Mouse (Mus musculus) myocyte (in vitro differentiated cells): ENCODE results near the gene Scn4a. TPM values are rescaled to one million over a fixed set of nuclear protein-coding genes. Genes with fewer than 3 reads are reported as not detected.
A peak's percentile ranks its signal among the peaks of the same experiment; 100 is the strongest.

ENCODE experiments used
- H3K27me3 ChIP-seq: one replicate; pipeline ENCODE4 v1.6.1; 2011; ENCODE audit not compliant: control insufficient read depth, insufficient read depth, insufficient read length
- H3K36me3 ChIP-seq: one replicate; pipeline ENCODE4 v1.6.1; 2011; ENCODE audit not compliant: control insufficient read depth, insufficient read depth
- H3K4me2 ChIP-seq: one replicate; pipeline ENCODE4 v1.6.1; 2011; ENCODE audit warnings: low read depth, control low read depth
- H3K4me3 ChIP-seq: one replicate; pipeline ENCODE4 v1.5.1; 2011; ENCODE audit warnings: mild to moderate bottlenecking, control low read depth, moderate library complexity
- H3K79me2 ChIP-seq: one replicate; pipeline ENCODE4 v1.6.1; 2011; ENCODE audit not compliant: control insufficient read depth, insufficient read depth
- H3ac ChIP-seq: one replicate; pipeline ENCODE4 v1.6.1; 2011; ENCODE audit not compliant: control insufficient read depth, insufficient read length
- CEBPB ChIP-seq: IDR thresholded peaks from 2 replicates; pipeline ENCODE4 v1.6.1; 2011; ENCODE audit warnings: mild to moderate bottlenecking, moderate library complexity; ENCODE audit not compliant: poor library complexity, insufficient read depth, severe bottlenecking
- E2F4 ChIP-seq: IDR thresholded peaks from one replicate; pipeline ENCODE4 v1.6.1; 2011; ENCODE audit warnings: mild to moderate bottlenecking, control low read depth, moderate library complexity; ENCODE audit not compliant: insufficient read depth
- MAX ChIP-seq: IDR thresholded peaks from one replicate; pipeline ENCODE4 v1.6.1; 2011; ENCODE audit warnings: low read depth, mild to moderate bottlenecking, control low read depth
- MYOD1 ChIP-seq, 3 experiments: IDR thresholded peaks; one replicate each; pipeline ENCODE4 v1.6.1; 2011; ENCODE audit warnings: control low read depth in 2 of 3, low read depth in 2 of 3, mild to moderate bottlenecking in 2 of 3, moderate library complexity in 1 of 3; ENCODE audit not compliant: insufficient read length in 2 of 3, control insufficient read depth in 1 of 3
- MYOG ChIP-seq, 3 experiments: IDR thresholded peaks; one replicate each; pipeline ENCODE4 v1.6.1; 2011; ENCODE audit warnings: control low read depth in 2 of 3, low read depth in 2 of 3, mild to moderate bottlenecking in 2 of 3; ENCODE audit not compliant: insufficient read length in 2 of 3, control insufficient read depth in 1 of 3, insufficient read depth in 1 of 3
- POLR2A ChIP-seq: IDR thresholded peaks from one replicate; pipeline ENCODE4 v1.6.1; 2011; ENCODE audit warnings: low read depth, mild to moderate bottlenecking, control low read depth, moderate library complexity; ENCODE audit not compliant: insufficient read length
- POLR2AphosphoS2 ChIP-seq: IDR thresholded peaks from one replicate; pipeline ENCODE4 v1.6.1; 2011; ENCODE audit warnings: low read depth, control low read depth; ENCODE audit not compliant: insufficient read length
- REST ChIP-seq: IDR thresholded peaks from one replicate; pipeline ENCODE4 v1.6.1; 2011; ENCODE audit warnings: mild to moderate bottlenecking, control low read depth, moderate library complexity; ENCODE audit not compliant: insufficient read depth, insufficient read length
- SRF ChIP-seq: IDR thresholded peaks from one replicate; pipeline ENCODE4 v1.6.1; 2011; ENCODE audit warnings: low read depth; ENCODE audit not compliant: control insufficient read depth, insufficient read length
- TCF12 ChIP-seq: IDR thresholded peaks from one replicate; pipeline ENCODE4 v1.6.1; 2011; ENCODE audit warnings: mild to moderate bottlenecking, control low read depth; ENCODE audit not compliant: poor library complexity, insufficient read depth, severe bottlenecking
- TCF3 ChIP-seq: IDR thresholded peaks from one replicate; pipeline ENCODE4 v1.6.1; 2011; ENCODE audit warnings: low read depth, control low read depth; ENCODE audit not compliant: insufficient read length
- USF1 ChIP-seq: IDR thresholded peaks from one replicate; pipeline ENCODE4 v1.6.1; 2011; ENCODE audit warnings: low read depth, mild to moderate bottlenecking, control low read depth, moderate library complexity
- polyA plus RNA-seq: library from polyadenylated mRNA; unstranded; fragments of >200 nt; fragmentation: generic; extraction: Trizol; gene quantifications from one replicate; pipeline ENCODE4 v1.2.1, GENCODE M21; 2012; ENCODE audit warnings: missing spikeins

Scn4a gene
- polyA plus RNA-seq, 1 experiment = 15.3 TPM

- H3K4me3 ChIP-seq = no peak overlapping the region
- no peak overlapping the region for H3K4me2 ChIP-seq
- no peak overlapping the region for H3ac ChIP-seq
- H3K79me2 ChIP-seq = peaks cover 23% of the 10 kb centered on the region
- no peaks in the 10 kb centered on the region for H3K27me3 ChIP-seq
- no peaks in the 10 kb centered on the region for H3K36me3 ChIP-seq
- TF ChIP-seq POLR2A = no peak
- TF ChIP-seq E2F4 = no peak
- TF ChIP-seq TCF3 = no peak
- no peak for TF ChIP-seq MYOG (IDR thresholded peaks at IDR 0.05; ENCODE audit: control insufficient read depth in 1 of 3, insufficient read depth in 1 of 3, insufficient read length in 2 of 3, low read depth in 2 of 3)
- no peak for TF ChIP-seq SRF
- no peak for TF ChIP-seq MAX
- no peak for TF ChIP-seq POLR2AphosphoS2
- TF ChIP-seq USF1 = no peak
- no peak for TF ChIP-seq REST
- TF ChIP-seq CEBPB = no peak
- TF ChIP-seq TCF12 = no peak
- no peak for TF ChIP-seq MYOD1 (IDR thresholded peaks at IDR 0.05; ENCODE audit: control insufficient read depth in 1 of 3, insufficient read length in 2 of 3, low read depth in 2 of 3)
Measured at GRCm38 (mm10) chr11:106274971-106275411, 78.1 kb downstream of the Scn4a start.

- TF ChIP-seq MYOG (IDR thresholded peaks at IDR 0.05; ENCODE audit: control insufficient read depth in 1 of 3, insufficient read depth in 1 of 3, insufficient read length in 2 of 3, low read depth in 2 of 3) (no peak), POLR2AphosphoS2 (no peak), USF1 (no peak), SRF (no peak), REST (no peak), MAX (no peak), TCF3 (no peak), POLR2A (no peak), MYOD1 (IDR thresholded peaks at IDR 0.05; ENCODE audit: control insufficient read depth in 1 of 3, insufficient read length in 2 of 3, low read depth in 2 of 3) (no peak), CEBPB (no peak), TCF12 (no peak)
- Histone ChIP-seq H3K79me2 (peaks cover 27% of the 10 kb centered on the region), H3K27me3 (no peaks in the 10 kb centered on the region), H3K36me3 (no peaks in the 10 kb centered on the region), H3ac (no peak overlapping the region), H3K4me2 (no peak overlapping the region), H3K4me3 (no peak overlapping the region)
Measured at GRCm38 (mm10) chr11:106274374-106274773, 78.7 kb downstream of the Scn4a start.

GRCm38 (mm10) chr11:106273811-106274210, 79.3 kb downstream of the Scn4a start:
- TF ChIP-seq USF1 = no peak
- no peak for TF ChIP-seq MYOG (IDR thresholded peaks at IDR 0.05; ENCODE audit: control insufficient read depth in 1 of 3, insufficient read depth in 1 of 3, insufficient read length in 2 of 3, low read depth in 2 of 3)
- no peak for TF ChIP-seq E2F4
- no peak for TF ChIP-seq POLR2A
- TF ChIP-seq CEBPB = no peak
- TF ChIP-seq MYOD1 (IDR thresholded peaks at IDR 0.05; ENCODE audit: control insufficient read depth in 1 of 3, insufficient read length in 2 of 3, low read depth in 2 of 3) = no peak
- TF ChIP-seq MAX = no peak
- no peak for TF ChIP-seq TCF3
- no peak for TF ChIP-seq REST
- TF ChIP-seq SRF = no peak
- no peak for TF ChIP-seq POLR2AphosphoS2
- no peaks in the 10 kb centered on the region for H3K27me3 ChIP-seq
- peaks cover 33% of the 10 kb centered on the region for H3K79me2 ChIP-seq
- no peaks in the 10 kb centered on the region for H3K36me3 ChIP-seq
- H3K4me3 ChIP-seq = peak overlapping the region; percentile 60
- H3K4me2 ChIP-seq = peak overlapping the region; percentile 87
- H3ac ChIP-seq = no peak overlapping the region

GRCm38 (mm10) chr11:106273311-106273684, 79.8 kb downstream of the Scn4a start:
- H3ac ChIP-seq = peak overlapping the region; percentile 88
- no peaks in the 10 kb centered on the region for H3K27me3 ChIP-seq
- no peaks in the 10 kb centered on the region for H3K36me3 ChIP-seq
- peaks cover 36% of the 10 kb centered on the region for H3K79me2 ChIP-seq
- TF ChIP-seq CEBPB (no peak), TCF12 (no peak), MYOG (IDR thresholded peaks at IDR 0.05; ENCODE audit: control insufficient read depth in 1 of 3, insufficient read depth in 1 of 3, insufficient read length in 2 of 3, low read depth in 2 of 3) (no peak), POLR2A (no peak), TCF3 (no peak), POLR2AphosphoS2 (no peak), MAX (no peak), E2F4 (no peak), REST (no peak), SRF (no peak), MYOD1 (IDR thresholded peaks at IDR 0.05; ENCODE audit: control insufficient read depth in 1 of 3, insufficient read length in 2 of 3, low read depth in 2 of 3) (no peak)
- H3K4me2 ChIP-seq = peak overlapping the region; percentile 87
- H3K4me3 ChIP-seq = peak overlapping the region; percentile 60
